Mouse (Mus musculus) E14TG2a.4 (cell line): ENCODE data around the gene Jph3.

ENCODE experiments used
- CTCF ChIP-seq: conservative IDR thresholded peaks from 2 replicates; pipeline ENCODE4 v1.5.1; 2014; ENCODE audit warnings: low read length
- NANOG ChIP-seq: IDR thresholded peaks from 2 replicates; pipeline ENCODE4 v1.6.1; 2014; ENCODE audit warnings: borderline replicate concordance, low read length, mixed read lengths

GRCm38 (mm10) chr8:121769621-121770020 is 40.2 kb downstream of the Jph3 start:
- TF ChIP-seq CTCF (no peak), NANOG (no peak)
